Mouse (Mus musculus) gastrocnemius, postnatal 36 days (tissue): ENCODE data around the gene Wdr60. TPM values are rescaled to one million over a fixed set of nuclear protein-coding genes. Genes with fewer than 3 reads are reported as not detected.

Source experiments
- DNase-seq, 2 experiments: peaks; one replicate each; pipeline ENCODE4 v3.0.0; 2022
- intact Hi-C: fragments of 180-260 bp; cut with DNase I; formaldehyde crosslinking; loops from one replicate; pipeline ENCODE4 v1.15.1; 2025
- total RNA-seq, 2 experiments: library from RNA; stranded (reverse); gene quantifications; 2 replicates each; pipeline ENCODE4 v1.2.3; 2021

Gene Wdr60
- total RNA-seq, 2 experiments from 2014 or later: 9.2 to 10.7 TPM

DNA sequence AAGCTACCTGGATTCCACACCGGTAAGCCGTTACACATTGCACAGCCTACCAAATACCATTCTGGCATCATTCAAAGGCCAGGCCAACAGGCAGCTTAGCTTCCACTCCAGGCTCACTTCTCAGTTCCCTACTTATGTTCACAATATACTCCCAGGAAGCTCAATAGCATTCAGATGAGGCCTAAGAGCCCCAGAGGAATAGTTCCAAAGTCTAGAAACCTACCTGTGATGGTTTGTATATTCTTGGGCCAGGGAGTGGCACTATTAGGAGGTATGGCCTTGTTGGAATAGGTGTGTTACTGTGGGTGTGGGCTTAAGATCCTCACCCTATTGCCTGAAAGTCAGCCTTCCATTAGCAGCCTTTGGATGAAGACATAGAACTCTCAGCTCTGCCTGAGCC lies 8.2 kb upstream of the Wdr60 start:
- intact Hi-C loops: no loop called here
- no peak for DNase-seq

- no peak for DNase-seq
- intact Hi-C loops: no loop called here
These were observed 7.7 kb upstream of the Wdr60 start for GRCm38 (mm10) chr12:116270538-116270937.

GRCm38 (mm10) chr12:116269450-116269849 lies 6.6 kb upstream of the Wdr60 start:
- no peak for DNase-seq
- intact Hi-C loops: no loop called here

- DNase-seq: no peak
- intact Hi-C loops: no loop called here
These were observed 2.5 kb upstream of the Wdr60 start for GRCm38 (mm10) chr12:116265275-116265674.

- intact Hi-C loops: no loop called here
- DNase-seq: no peak
These were observed 1.9 kb upstream of the Wdr60 start for GRCm38 (mm10) chr12:116264756-116265155.

DNA sequence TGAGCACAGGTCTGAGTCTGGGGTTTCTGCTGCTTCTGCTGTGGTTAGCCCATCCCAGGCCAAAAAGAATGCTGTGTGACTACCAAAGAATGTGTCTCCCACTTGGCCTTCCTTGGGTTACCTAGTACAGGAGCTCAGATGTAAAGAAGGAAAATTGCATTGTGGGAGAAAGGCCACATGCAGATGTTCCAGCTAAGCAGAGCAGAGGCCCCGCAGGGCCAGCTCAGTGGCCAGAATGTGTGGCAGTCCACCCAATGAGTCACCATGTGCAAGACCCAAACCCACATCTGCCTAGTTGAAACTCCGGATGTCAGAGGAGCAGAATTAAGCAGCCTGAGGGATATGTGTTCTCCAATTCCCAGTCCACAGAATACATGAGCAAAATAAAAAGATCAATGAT lies 4.5 kb downstream of the Wdr60 start:
- intact Hi-C loops: no loop called here
- DNase-seq: no peak

DNA sequence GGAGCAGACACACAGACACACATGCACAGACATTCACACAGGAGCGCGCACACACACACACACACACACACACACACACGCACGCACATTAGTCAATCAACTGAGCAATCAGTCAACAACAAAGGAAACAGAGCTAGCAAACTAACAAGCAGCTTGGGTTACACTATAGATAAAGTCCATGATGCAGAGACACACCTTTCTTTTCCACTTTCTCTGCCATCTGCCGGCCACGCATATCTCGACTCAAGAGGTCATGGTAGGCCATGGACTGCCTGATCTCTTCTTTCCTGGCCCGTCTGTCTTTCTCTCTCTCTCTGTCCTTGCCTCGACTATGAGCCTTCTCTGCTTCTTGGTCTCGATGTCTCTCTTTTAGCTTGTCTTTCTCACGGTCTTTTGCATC lies 7.2 kb downstream of the Wdr60 start:
- intact Hi-C loops: no loop called here
- DNase-seq: no peak

- no peak for DNase-seq
- intact Hi-C loops: no loop called here
These were observed 8.2 kb downstream of the Wdr60 start for GRCm38 (mm10) chr12:116254652-116255051.

- no peak for DNase-seq
- intact Hi-C loops: no loop called here
These were observed 18.2 kb downstream of the Wdr60 start for GRCm38 (mm10) chr12:116244601-116245000.

- DNase-seq: no peak
- intact Hi-C loops: no loop called here
These were observed 24.0 kb downstream of the Wdr60 start for GRCm38 (mm10) chr12:116238803-116239202.

DNA sequence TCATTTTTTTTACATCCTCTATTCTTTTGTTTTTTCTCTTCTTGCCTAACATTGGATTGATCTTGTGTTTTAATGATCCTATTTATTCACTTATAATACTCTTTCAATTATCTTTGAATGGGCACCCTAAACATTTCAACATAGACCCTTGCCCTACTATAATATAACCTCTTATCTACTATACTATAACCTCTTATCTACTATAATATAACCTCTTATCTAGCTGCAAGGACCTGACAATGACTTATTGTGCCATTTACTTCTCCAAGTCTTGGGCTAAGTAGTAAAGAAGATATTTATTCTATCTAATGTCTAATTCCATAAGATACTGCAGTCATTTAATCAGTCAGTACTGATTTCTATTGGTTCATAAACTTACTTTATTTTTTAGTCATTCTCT lies 24.5 kb downstream of the Wdr60 start:
- intact Hi-C loops: no loop called here
- DNase-seq: no peak

- peak in 1 of 2 experiments; percentile 15 for DNase-seq
- intact Hi-C loops: no loop called here
These were observed 26.2 kb downstream of the Wdr60 start for GRCm38 (mm10) chr12:116236658-116237057.

DNA sequence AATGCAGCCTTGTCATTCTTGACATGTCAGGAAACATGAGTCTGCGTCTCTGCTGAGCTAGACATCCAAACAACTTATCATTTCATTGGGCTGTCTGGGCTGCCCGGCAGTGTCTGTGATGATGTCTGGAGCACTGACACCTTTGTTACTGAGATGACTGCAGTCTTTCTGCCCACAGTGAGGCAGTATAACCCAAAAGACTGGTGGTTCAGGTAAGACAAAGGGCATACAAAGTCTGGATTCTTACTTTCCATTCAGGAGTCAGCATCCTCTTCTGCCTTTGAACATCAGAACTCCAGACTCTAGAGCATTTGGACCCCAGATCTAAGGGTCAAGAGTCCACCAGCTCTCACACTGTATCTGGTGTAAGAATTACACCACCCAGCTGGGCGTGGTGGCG lies 27.5 kb downstream of the Wdr60 start:
- no peak for DNase-seq
- intact Hi-C loops: no loop called here

DNA sequence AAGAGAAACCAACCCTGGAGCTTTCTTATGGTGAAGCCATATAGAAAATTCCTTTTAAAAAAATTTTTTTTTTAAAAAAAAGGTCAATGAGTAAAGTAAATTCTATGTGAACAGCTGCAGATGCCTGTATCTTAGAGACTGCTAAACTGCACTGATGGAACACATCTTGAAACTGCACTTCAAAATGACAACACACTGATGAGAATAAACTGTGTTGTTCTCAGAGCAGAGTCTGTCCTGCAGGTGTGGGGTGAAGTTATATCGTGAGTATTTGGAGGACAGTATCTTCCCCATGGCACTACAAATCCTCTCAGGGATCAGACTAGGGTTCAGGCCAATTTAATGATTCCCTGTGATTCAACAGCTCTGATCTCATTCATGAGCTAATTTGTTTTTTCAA lies 30.8 kb downstream of the Wdr60 start:
- no peak for DNase-seq

DNA sequence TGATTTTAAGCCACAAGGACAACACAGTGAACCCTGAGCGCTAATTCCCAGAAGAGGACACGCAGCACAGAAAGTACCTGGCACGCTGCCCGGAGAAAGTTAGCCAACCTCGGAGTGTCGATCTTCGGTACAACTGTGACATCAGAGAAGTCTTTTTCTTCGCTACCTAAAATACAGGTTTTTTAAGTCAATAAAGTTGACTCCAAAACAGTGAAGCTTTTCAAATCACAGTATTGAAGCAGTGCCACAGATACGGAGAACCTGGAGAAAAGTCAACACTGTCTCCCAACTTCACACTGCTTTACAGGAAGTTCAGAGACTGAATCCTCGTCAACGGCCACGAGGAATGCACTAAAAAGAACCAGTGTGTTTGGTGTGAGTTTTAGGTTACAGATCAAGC lies 31.2 kb downstream of the Wdr60 start:
- peak; percentile 83 to 89 for DNase-seq
- intact Hi-C loops: loop anchor here (5.0 kb wide), 1 partner anchor 391 kb away; no protein-coding TSS in a partner anchor

More for the DNA sequence above, 30.8 kb downstream of the Wdr60 start:
- intact Hi-C loops: loop anchor here (5.0 kb wide), 1 partner anchor 390 kb away; no protein-coding TSS in a partner anchor

DNA sequence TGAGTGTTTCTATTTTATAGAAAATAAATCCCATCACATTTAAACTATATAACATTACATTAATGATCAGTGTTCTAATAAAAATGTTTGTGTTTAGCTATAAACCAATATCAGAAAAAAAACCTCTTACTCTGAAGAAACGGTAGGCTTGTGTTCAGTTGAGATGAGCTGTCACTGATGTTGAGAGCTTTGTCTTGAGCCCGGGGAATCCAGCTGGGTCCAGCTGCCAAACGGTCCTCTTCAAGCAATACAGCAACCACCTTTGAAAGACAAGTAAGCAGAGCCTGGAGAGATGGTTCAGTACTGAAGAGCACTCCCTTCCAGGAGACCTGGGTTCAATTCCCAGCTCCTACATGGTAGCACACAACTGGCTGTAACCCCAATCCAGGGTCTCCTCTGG lies 33.4 kb downstream of the Wdr60 start:
- intact Hi-C loops: no loop called here
- no peak for DNase-seq

DNA sequence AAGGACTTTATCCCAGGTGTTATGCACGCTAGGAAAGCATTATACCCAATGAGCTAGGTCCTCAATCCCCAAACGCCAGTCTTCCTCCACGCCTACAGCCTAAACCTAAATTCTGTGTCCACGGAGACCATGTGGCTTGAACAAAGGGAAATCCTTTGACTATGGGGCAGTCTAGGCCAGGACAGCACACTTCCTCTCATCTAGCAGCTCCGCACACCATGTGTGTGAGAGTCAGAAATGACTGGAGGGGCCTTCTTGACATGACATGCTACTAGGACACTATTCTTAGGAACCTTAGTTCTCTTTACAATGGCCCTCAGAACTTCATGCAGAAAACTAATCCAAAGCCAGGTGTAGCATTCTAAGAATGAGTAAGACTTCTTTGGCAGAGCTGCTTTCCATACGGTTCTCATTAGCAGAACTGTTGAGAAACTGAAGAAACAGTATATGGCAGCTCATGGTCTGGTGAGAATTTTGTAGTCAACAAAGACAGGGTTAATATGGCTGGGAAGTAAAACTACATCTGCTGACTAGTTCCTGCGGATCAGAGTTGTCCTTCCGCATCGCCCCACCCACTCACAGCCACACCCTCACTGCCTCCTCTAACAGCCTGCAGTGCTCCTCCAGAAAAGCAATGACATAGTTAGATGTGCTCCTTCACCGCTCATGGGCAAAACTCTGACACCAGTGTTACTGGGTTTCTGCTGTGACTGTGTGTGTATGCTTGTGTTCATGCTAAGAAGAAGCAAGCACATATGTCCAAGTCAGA lies 36.3 kb downstream of the Wdr60 start:
- no peak for DNase-seq
- intact Hi-C loops: no loop called here

DNA sequence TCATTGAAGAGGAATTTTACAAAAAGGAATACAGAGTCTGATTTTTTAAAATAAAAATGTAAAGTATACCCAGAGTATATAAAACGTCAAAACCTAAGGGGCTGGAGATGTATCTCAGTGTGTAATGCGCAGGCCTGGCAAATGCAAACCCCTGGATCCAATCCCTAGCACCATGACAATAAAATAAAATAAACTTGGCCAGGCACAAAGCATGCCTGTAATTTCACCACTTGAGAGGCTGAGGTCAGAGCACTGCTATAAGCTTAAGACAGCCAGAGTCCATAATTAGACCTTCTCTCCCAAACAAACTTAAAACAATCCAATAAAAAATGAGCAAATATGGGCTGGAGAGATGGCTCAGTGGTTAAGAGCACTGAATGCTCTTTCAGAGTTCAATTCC lies 39.7 kb downstream of the Wdr60 start:
- no peak for DNase-seq
- intact Hi-C loops: no loop called here

- intact Hi-C loops: no loop called here
- DNase-seq: no peak
These were observed 55.3 kb downstream of the Wdr60 start for GRCm38 (mm10) chr12:116207486-116207885.

DNA sequence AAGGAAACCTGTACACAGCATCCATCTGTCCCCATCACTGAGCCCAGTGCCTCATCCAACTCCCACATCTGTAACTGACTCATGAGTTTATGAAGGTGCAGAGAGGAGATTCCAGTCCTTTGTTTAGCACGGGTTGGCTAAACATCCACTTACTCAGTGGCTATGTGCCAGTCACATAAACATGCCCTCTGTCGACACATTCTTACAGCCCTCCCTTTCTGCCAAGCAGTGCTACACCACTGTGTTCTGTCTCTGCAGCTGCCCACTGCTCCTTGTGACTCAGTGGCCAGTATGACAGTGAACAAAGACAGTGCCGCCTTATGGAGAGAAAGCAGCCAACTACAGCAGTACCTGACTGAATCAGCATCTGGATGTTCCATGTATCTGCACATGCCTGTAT lies 57.1 kb downstream of the Wdr60 start:
- intact Hi-C loops: no loop called here
- DNase-seq: no peak

DNA sequence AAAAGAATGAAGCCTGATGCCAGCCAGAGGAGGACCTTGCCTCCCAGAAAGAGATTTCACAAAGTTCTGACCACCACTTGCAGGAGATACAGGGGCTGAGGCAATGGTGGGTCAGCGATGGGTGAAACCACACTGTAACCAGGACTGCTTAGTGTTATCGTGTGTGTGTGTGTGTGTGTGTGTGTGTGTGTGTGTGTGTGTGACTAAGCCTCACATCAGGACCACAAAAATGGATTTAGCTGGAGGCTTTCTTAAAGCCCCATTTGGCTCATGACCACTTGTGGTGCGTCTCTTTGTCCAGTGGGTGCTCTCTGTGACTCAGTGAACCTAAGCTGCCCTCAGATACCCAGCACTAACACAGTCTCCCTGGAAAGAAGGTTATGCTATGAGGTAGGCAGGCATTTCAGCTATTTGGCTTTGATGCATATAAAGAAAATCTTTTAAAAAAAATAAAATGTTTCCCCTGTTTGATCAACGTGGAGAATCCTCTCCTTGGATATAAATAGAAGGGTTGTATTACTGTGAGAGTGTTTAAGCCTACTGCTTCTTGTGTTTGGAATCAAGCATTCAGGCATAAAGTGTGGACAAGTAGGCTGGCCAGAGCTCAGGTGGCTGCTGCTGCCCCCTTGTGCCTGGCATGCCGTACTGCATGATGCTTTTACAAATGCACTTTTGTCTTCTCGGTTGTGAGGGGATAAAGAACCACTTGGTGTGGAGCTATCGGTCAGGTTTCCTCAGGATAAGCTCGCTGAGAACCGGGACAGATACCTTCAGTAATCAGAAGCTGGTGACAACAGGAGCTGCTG lies 60.4 kb downstream of the Wdr60 start:
- intact Hi-C loops: no loop called here
- peak; percentile 54 to 57 for DNase-seq

DNA sequence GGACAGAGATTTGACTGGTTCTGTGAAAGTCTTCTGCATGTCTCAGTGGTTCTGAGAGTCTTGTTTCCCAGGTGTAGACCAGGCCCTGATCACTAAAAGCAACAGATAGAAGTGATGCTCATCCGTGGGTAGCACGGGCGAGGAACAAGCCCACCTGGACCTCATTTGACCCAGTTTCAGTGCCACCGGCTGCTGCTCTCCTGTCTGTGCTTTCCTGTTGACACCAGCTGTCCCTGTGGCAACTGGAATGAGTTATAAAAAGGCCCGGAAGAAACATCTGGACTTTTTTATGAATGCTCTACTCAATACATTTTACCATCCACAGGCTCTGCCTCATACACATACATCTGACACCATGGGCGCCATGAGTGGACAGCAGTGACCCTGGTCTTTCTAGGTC lies 64.0 kb downstream of the Wdr60 start:
- DNase-seq: no peak
- intact Hi-C loops: no loop called here
